Mouse (Mus musculus): Measurements from ENCODE around the gene Pth1r.

GRCm38 (mm10) chr9:110746238-110746637, 707 bp downstream of the Pth1r start:
- TF ChIP-seq CTCF (IDR thresholded peaks at IDR 0.05; ENCODE audit: insufficient read depth, low read length) = no peak
- no peak for TF ChIP-seq POLR2A (IDR thresholded peaks at IDR 0.05; ENCODE audit: borderline replicate concordance, extremely low read depth, low read depth, low read length)

Measured in lung, adult 2 months (tissue).